Mouse (Mus musculus) neutrophil, adult 65 days (primary cell): ENCODE data around the gene Gbx2. TPM values are rescaled to one million over a fixed set of nuclear protein-coding genes. Genes with fewer than 3 reads are reported as not detected.

Source experiments
- total RNA-seq: library from RNA; stranded (reverse); gene quantifications from 2 replicates; pipeline ENCODE4 v1.2.4, GENCODE M21; 2023

Gbx2 gene
- total RNA-seq, result not detected in 2 replicates

GRCm38 (mm10) chr1:89931120-89931519 is at the start of gene Gbx2:
Gbx2 (minus strand) TSS chr1:89931179.

Other genes starting within 250 kb of the Gbx2 start
- gene Asb18, start 83.5 kb upstream of the Gbx2 start, total RNA-seq, result not detected in 2 replicates
- gene Iqca, start 222.2 kb upstream of the Gbx2 start, total RNA-seq, result not detected in 2 replicates